Mouse (Mus musculus) cerebellum, postnatal 10 days (tissue): ENCODE data around the gene Cacna1s.

Experiments used
- DNase-seq, 2 experiments: peaks; one replicate each; pipeline ENCODE4 v3.0.0; 2021; ENCODE audit warnings: mixed read lengths in 2 of 2

The Cacna1s gene

GRCm38 (mm10) chr1:136118875-136119274, 66.3 kb downstream of the Cacna1s start:
- peak; percentile 86 to 91 for DNase-seq

GRCm38 (mm10) chr1:136119571-136120262, 67.2 kb downstream of the Cacna1s start:
- DNase-seq = peak; percentile 71 to 76

GRCm38 (mm10) chr1:136120263-136120603, 67.7 kb downstream of the Cacna1s start:
- no peak for DNase-seq

GRCm38 (mm10) chr1:136120785-136121184, 68.2 kb downstream of the Cacna1s start:
- DNase-seq = no peak

GRCm38 (mm10) chr1:136122030-136122429, 69.5 kb downstream of the Cacna1s start:
- DNase-seq = peak; percentile 66 to 80

- no peak for DNase-seq
Measured at GRCm38 (mm10) chr1:136126159-136126765, 73.7 kb downstream of the Cacna1s start.

- no peak for DNase-seq
Measured at GRCm38 (mm10) chr1:136126895-136127294, 74.3 kb downstream of the Cacna1s start.

- no peak for DNase-seq
Measured at GRCm38 (mm10) chr1:136127856-136128255, 75.3 kb downstream of the Cacna1s start.

GRCm38 (mm10) chr1:136128416-136128815, 75.9 kb downstream of the Cacna1s start:
- DNase-seq = no peak

GRCm38 (mm10) chr1:136128944-136129589, 76.5 kb downstream of the Cacna1s start:
- DNase-seq = no peak

- peak; percentile 58 to 72 for DNase-seq
Measured at GRCm38 (mm10) chr1:136130107-136130506, 77.6 kb downstream of the Cacna1s start.

- DNase-seq = peak; percentile 98 to 99
Measured at GRCm38 (mm10) chr1:136130951-136131558, 78.5 kb downstream of the Cacna1s start, which contains the start of gene Kif21b. Gene Kif21b, plus strand, starts transcription at chr1:136131389.

GRCm38 (mm10) chr1:136131603-136132291, 79.2 kb downstream of the Cacna1s start:
- DNase-seq = peak; percentile 78 to 79

GRCm38 (mm10) chr1:136132386-136133201, 80.0 kb downstream of the Cacna1s start:
- peak; percentile 66 to 76 for DNase-seq

- peak; percentile 87 to 91 for DNase-seq
Measured at GRCm38 (mm10) chr1:136133570-136134240, 81.2 kb downstream of the Cacna1s start.

GRCm38 (mm10) chr1:136134547-136134946, 82.0 kb downstream of the Cacna1s start:
- no peak for DNase-seq

GRCm38 (mm10) chr1:136135046-136135445, 82.5 kb downstream of the Cacna1s start:
- DNase-seq = no peak

GRCm38 (mm10) chr1:136135777-136136444, 83.4 kb downstream of the Cacna1s start:
- no peak for DNase-seq

- DNase-seq = no peak
Measured at GRCm38 (mm10) chr1:136136547-136136946, 84.0 kb downstream of the Cacna1s start.

GRCm38 (mm10) chr1:136137071-136137531, 84.6 kb downstream of the Cacna1s start:
- DNase-seq = no peak

- DNase-seq = peak; percentile 76 to 80
Measured at GRCm38 (mm10) chr1:136137575-136137974, 85.0 kb downstream of the Cacna1s start.
